Mouse (Mus musculus) embryonic fibroblast, embryonic 13.5 days (primary cell): ENCODE measurements at regions not wholly inside any gene's neighbourhood (a gene's known extent, or its start where the extent isn't known, plus 50 kb on each side); places are given as distances from the start of the nearest gene placed in this dataset.

Source experiments
- CTCF ChIP-seq: IDR thresholded peaks from 2 replicates; pipeline ENCODE4 v1.5.1; 2011; ENCODE audit warnings: mild to moderate bottlenecking, control low read depth, low read length, moderate library complexity, borderline replicate concordance; ENCODE audit not compliant: insufficient read depth
- POLR2A ChIP-seq: IDR thresholded peaks from 2 replicates; pipeline ENCODE4 v1.6.1; 2011; ENCODE audit warnings: low read depth, mild to moderate bottlenecking, control low read depth, low read length, moderate library complexity

- no peak for TF ChIP-seq POLR2A
- TF ChIP-seq CTCF = no peak
These were observed 202.6 kb upstream of the Nmur2 start for GRCm38 (mm10) chr11:56243447-56243846.
